Mouse (Mus musculus) frontal cortex, postnatal 36 days (tissue): ENCODE measurements around the gene Git1.

Experiments
- DNase-seq, 2 experiments: peaks; one replicate each; pipeline ENCODE4 v3.0.0; 2022; ENCODE audit warnings: low spot score in 2 of 2

Gene Git1

DNA sequence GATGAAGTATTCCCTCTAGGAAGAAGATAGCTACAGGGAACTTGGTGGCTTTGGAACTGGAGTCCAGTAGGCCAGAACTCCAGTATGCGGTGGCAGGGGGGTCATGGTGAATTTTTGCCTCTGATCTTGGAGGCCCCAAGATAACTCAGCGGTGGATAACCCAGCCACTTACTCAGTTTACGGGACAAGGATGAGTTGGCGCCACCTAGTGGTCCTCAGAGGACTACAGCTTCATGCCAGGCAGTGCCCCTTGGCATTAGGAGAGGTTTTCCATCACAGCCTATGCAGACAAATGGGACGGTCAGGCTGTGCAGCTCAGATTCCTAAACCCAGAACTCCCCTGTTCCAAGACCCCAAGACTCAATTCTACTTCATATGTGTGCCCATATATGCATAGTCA is 8.0 kb downstream of the Git1 start:
- peak in 1 of 2 experiments; percentile 84 for DNase-seq

DNA sequence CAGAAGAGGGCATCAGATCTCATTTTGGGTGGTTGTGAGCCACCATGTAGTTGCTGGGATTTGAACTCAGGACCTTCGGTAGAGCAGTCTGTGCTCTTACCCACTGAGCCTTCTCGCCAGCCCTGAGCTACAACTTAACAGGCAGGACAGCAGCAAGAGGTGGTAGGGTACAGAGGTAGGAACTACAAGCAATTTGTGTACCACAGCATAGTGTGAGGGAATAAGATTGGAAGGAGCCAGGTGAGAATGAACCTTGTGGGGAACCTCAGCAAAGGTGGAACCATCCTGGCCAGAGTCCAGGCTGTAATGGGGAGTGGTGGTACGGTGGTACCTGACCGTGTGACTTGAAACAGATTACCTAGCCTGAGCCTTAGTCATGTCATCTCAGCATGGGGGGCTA is 8.6 kb downstream of the Git1 start:
- DNase-seq, result no peak

- no peak for DNase-seq
Observed at GRCm38 (mm10) chr11:77502481-77502880, 9.1 kb downstream of the Git1 start.

DNA sequence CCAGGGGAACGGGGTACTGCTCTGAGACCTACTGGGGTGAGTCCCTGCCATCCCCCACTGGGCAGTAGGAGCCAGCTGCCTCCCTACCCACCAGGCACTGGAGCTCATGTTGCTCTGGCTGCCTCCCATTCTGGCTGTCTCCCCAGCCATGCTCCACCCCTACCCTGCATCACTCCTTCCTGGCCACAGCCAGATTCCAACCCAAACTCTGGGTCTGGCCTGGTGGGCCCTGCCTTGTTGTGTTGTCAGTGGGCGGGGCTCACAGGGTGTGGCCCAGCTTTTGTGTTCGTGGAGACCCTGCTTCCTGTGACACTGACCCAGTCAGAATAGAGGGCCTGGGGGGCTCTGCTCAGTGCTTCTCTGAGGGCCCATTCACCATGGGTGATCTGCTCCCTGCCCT is 10.1 kb downstream of the Git1 start:
- DNase-seq, result no peak

DNA sequence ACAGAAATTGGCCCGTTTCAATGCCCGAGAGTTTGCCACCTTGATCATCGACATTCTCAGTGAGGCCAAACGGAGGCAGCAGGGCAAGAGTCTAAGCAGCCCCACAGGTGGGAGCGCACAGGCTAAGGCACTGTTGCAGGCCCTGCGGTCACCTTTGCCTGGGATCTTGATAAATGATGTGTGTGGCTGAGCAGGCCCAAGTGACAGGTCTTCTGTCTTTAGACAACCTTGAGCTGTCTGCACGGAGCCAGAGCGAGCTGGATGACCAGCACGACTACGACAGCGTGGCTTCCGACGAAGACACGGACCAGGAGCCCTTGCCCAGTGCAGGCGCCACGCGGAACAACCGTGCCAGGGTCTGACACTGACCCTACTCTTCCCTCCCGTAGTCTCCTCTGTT is 11.0 kb downstream of the Git1 start:
- no peak for DNase-seq

- no peak for DNase-seq
Observed at GRCm38 (mm10) chr11:77505291-77505980, 12.1 kb downstream of the Git1 start.

DNA sequence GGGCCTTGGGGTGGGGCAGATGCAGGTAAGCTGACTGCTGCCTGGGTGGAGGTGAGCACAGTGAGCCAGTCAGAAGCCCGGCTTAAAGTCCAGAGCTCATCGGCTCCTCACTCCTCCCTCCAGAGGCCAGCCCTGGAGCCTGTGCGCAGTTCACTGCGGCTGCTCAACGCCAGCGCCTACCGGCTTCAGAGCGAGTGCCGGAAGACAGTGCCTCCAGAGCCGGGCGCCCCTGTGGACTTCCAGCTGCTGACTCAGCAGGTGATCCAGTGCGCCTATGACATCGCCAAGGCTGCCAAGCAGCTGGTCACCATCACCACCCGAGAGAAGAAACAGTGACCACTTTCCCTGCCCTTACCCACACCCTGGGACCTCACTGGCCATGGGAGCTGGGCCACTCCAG is 12.9 kb downstream of the Git1 start:
- no peak for DNase-seq

DNA sequence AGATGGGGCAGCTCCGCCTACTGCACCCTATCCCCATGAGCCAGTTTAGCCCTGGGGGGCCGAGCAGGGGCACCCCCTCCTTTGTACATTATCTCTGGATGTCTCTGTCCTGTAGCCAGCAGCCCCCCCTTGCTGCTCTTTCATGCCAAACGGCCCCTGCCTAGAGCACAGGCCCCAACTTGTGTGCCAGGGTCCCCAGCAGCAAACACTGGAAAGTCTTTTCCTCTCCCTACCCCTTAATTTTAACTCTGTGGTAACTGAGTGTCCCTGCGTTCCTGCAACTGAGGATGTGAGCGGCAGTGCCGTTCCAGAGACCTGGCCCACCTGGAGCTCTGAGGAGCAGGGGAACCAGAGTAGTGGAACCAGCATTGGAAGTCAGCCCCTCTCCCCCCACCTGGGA is 13.6 kb downstream of the Git1 start:
- DNase-seq, result no peak

DNA sequence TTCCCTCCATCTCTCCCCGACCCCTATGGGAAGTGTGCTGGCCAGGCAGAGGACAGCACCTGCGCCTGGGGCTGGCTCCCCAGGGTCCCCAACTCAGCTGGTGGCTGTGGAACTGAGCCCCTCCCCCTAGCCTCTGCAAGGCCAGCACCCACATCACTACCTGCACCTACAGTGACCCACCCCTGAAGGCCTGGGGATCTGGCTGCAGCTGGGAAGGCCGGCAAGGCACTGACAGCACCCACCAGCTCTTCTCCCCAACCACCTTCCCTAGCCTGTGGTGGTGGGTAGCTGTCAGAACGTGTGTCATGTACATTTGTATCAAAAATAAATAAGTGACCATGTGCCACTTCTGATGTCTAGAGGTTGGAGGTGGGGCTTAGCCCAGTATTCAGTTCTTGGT is 14.1 kb downstream of the Git1 start:
- DNase-seq, result no peak

GRCm38 (mm10) chr11:77508068-77509021 is 15.0 kb downstream of the Git1 start:
- DNase-seq, result peak in 1 of 2 experiments; percentile 86

GRCm38 (mm10) chr11:77511336-77511735 is 18.0 kb downstream of the Git1 start:
- DNase-seq, result no peak

DNA sequence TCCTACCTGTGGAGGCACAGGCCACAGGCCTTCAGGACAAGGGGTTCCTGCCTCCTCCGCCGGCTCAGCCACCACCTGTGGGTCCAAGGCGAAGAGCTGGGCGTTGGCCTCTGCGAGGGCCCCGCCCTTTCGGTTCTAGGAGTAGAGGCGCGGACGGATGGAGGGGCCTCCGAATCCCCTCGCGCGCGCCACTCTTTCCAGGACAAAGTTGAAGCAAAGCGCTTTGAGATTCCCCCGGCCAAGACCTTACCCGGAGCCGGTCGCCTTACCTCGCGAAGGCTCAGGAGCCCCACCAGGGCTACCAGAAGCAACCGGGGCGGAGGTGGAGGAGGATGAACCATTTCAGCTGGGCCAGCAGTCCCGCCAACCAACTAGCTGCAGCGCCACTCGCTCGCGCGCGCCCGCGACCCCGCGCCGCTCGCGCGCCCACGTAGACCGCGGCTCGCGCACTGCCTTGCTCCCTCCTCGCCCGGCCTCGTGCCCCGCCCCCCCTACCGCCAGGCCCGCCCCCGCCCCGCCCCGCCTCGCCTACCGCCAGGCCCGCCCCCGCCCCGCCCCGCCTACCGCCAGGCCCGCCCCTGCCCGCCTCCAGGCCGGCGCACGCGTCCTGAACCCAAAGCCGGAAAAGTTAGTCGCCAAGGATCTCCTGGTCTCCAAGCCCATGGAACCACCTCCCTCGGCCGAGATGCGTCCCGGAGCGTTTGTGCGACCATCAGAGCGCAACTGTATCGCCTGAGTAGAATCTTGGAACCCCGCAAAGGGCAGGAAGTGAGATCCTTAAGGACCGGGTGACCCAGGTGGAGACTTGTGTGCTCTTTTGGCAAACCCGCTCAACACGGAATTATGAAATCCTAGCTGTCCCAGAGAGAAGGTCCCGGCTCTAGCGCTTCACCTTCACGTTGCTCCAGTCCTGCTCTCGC is 19.8 kb downstream of the Git1 start:
- DNase-seq, result no peak

- no peak for DNase-seq
Observed at GRCm38 (mm10) chr11:77513811-77514170, 20.4 kb downstream of the Git1 start.

GRCm38 (mm10) chr11:77514281-77514831 is 21.0 kb downstream of the Git1 start:
- no peak for DNase-seq

DNA sequence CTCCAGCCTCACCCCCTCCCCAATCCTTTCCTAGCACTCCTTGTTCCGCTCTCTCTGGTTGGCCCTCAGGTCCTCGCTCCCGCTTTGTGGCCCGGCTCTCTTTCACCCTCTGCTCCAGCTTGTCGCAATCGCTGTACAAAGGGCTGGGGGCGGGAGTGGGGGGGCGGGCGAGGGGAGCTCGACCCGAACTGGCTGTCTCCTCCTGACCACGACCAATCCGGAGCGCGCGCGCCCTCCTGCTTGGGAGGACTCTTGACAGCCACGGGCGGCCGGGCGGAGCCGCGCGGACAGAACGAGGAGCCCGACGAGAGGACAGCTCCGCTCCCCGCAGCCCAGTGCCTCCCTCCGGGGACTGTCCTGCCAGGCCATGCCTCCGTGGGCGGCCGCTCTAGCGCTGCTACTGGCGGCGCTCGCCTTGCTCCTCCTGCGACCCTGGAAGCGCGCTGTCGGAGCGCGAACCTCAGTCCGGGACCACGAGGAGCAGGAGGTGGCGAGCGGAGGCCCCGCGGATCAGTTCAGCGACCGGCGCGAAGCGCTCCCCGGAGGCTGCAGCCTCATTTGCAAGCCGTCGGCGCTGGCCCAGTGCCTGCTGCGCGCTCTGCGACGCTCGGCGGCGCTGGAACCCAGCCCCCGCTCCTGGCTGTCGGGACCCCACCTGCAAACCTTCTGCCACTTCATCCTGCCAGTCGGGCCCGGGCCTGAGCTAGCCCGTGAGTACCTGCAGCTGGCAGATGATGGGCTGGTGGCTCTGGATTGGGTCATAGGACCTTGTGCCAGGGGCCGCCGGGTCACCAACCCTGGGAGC is 21.7 kb downstream of the Git1 start, which contains the start of gene Abhd15:
Gene Abhd15, plus strand, starts transcription at position 290 of the 805 bp plus-strand sequence.
- no peak for DNase-seq

DNA sequence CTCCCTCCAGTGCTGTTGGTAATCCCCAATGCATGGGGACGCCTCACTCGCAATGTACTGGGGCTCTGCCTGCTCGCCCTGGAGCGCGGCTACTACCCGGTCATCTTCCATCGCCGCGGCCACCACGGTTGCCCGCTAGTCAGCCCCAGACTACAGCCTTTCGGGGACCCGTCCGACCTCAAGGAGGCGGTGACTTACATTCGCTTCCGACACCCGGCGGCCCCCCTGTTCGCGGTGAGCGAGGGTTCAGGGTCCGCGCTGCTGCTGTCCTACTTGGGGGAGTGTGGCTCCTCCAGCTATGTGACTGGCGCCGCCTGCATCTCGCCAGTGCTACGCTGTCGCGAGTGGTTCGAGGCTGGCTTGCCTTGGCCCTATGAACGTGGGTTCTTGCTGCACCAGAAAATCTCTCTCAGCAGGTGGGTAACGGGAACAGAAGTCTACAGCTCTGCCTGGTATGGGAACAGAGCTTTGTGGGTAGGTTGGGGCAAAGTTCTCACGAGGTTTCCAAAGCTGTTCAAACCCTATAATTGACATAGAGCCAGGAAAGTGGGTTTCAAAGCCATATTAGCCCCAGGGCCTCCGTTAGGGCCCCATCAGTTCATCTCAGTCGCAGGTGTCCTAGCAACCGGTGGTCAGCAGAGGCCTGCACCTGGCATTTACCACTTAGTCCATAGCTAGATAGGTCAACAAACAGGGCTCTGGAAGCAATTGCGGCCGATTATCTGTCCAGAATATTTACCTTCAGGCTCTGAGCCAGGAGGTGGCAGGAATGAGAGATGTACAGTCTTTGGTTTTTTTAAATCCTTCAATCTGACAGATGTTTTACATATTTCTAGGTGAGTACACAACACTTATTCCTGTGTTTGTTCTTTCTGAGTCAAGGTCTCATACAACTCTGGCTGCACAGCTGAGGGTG is 22.5 kb downstream of the Git1 start, which contains the start of gene Trp53i13:
Gene Trp53i13, minus strand, starts transcription at position 344 of the 916 bp plus-strand sequence.
- DNase-seq, result no peak

DNA sequence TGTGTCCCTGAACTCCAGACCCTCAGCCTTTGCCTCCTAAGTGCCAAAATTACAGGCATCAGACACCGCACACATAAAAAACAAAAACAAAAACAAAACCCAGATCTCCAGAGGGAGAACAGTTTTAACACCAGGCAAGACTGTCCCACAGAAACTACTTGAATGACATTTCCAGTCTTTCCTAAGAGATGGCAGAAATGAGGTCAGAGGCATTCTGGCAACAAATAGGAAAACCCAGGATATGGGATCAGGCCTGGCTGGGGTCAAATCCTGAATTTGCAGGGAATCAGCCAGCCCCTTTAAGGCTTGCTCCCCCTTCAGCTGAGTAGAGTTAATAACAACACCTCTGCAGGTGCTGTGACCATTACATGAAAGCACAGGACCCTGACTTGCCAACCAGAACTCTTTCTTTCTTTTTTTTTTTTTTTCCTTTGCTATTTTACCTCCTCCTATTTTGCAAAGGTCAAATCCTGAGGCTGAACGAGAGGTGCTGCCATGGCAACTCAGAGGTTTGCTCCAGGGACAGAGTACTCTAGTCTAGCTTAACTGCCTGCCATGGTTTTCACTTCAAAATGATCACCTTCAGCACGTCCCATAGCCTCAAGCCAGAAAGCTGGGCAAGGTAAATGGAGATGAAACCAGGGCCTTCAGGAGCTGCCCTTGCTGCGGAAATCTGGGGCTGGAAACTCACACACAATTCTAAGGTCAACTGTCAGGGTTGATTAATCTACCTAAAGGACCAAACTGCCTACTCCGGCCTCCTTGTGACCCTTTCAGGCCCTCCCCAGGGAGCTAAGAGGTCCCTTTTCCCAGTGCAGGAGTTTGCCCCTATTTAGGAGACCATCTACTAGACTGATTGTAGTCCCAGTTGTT is 23.4 kb downstream of the Git1 start:
- no peak for DNase-seq

GRCm38 (mm10) chr11:77518051-77518798 is 24.9 kb downstream of the Git1 start:
- DNase-seq, result no peak
